Mouse (Mus musculus) small intestine, adult 2 months (tissue): Measurements from ENCODE around the gene Taok2.

Experiments
- CTCF ChIP-seq: fragments of 200-500 bp; IDR thresholded peaks from 2 replicates; pipeline ENCODE4 v1.5.1; 2012; ENCODE audit warnings: low read depth, mild to moderate bottlenecking, control low read depth, inconsistent platforms, low read length, moderate library complexity, mixed read lengths; ENCODE audit not compliant: insufficient replicate concordance, insufficient read length; ENCODE audit errors: extremely low read depth
- POLR2A ChIP-seq: fragments of 200-500 bp; IDR thresholded peaks from 2 replicates; pipeline ENCODE4 v1.6.1; 2012; ENCODE audit warnings: low read depth, mild to moderate bottlenecking, control low read depth, inconsistent platforms, low read length, moderate library complexity

GRCm38 (mm10) chr7:126851192-126851591 is 33.3 kb downstream of the Taok2 start:
- no peak for TF ChIP-seq POLR2A
- TF ChIP-seq CTCF = no peak
